ENCODE assay signal across 16 mouse cellular contexts in genomic region chr3:126166542-126166941, GRCm38 (mm10).
"Had no signal": no experiment of that assay in that cellular context is flagged by ENCODE, and none has a peak within 500 bp of the region (broad histone marks: within the 10 kb centered on the region; RNA-seq: fewer than 3 reads in every experiment).

No protein-coding gene starts in this region.

- DNase-seq: retina, postnatal 1 day; right cerebral cortex, adult 18-20 months; right cerebral cortex, postnatal 14 days; right cerebral cortex, postnatal 25 days; right cerebral cortex, postnatal 4 days; spleen, adult 18-20 months; thymus, adult 18-20 months; thymus, adult 2 months; thymus, postnatal 14 days; thymus, postnatal 25 days; thymus, postnatal 36 days; thymus, postnatal 4 days had no signal

- H3K9ac ChIP-seq: neural tube, embryonic 12.5 days; neural tube, embryonic 13.5 days; stomach, embryonic 15.5 days had no signal

- H3K9me3 ChIP-seq: neural tube, embryonic 12.5 days; neural tube, embryonic 13.5 days; stomach, embryonic 15.5 days had no signal

- H3K4me1 ChIP-seq: neural tube, embryonic 12.5 days; neural tube, embryonic 13.5 days; stomach, embryonic 15.5 days had no signal

- H3K4me3 ChIP-seq: neural tube, embryonic 12.5 days; neural tube, embryonic 13.5 days; stomach, embryonic 15.5 days had no signal

- H3K27ac ChIP-seq: neural tube, embryonic 12.5 days; neural tube, embryonic 13.5 days; stomach, embryonic 15.5 days; stomach, postnatal 0 days had no signal

- H3K36me3 ChIP-seq: neural tube, embryonic 12.5 days; neural tube, embryonic 13.5 days; stomach, embryonic 15.5 days had no signal

- H3K27me3 ChIP-seq: neural tube, embryonic 12.5 days; neural tube, embryonic 13.5 days; stomach, embryonic 15.5 days had no signal

- H3K4me2 ChIP-seq: neural tube, embryonic 12.5 days; neural tube, embryonic 13.5 days; stomach, embryonic 15.5 days had no signal
